Mouse (Mus musculus): ENCODE data around the gene Sytl3.

The Sytl3 gene

DNA sequence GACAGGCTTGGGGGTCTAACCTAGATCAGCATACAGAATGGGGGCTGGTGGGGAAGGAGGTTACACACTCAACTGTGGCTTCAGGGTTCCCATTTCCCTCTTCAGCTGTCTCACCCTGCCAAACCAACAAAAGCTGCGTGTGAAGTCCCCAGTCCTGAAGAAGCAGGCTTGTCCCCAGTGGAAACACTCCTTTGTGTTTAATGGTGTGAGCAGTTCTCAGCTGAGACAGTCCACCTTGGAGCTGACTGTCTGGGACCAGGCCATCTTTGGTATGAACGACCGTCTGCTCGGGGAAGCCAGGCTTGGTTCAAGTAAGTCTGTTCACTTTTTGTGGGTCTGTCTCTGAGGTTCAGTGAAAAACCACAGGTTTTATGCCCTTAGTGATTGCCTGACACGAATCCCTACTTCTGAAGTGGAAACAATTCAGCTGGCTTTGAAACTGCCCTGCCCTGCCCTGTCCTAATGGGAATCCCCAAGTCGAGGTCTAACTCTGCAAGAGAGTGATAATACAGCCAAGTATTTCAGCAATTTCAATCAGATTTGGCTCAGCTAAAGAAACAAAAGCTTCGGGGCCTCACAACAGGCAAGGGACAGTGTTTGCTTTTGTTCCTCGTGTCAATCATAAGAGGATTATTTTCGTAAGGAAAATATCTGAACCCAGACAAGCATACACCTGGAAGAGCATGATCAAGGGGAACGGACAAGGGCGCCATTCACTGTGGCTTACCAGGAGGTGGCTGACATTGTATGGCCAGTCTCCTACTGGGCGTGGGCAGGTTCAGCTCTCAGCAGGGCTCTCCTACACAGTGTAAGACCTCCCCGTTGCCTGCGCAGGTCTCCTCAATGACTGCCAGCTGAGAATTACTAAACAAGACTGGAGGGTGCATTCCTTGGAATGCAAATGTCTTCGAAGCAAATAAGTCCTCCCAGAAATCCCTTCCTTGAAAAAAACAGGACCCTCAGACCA is 77.7 kb downstream of the Sytl3 start:
- DNase-seq (ENCODE audit: low spot score in 2 of 2): no peak

DNA sequence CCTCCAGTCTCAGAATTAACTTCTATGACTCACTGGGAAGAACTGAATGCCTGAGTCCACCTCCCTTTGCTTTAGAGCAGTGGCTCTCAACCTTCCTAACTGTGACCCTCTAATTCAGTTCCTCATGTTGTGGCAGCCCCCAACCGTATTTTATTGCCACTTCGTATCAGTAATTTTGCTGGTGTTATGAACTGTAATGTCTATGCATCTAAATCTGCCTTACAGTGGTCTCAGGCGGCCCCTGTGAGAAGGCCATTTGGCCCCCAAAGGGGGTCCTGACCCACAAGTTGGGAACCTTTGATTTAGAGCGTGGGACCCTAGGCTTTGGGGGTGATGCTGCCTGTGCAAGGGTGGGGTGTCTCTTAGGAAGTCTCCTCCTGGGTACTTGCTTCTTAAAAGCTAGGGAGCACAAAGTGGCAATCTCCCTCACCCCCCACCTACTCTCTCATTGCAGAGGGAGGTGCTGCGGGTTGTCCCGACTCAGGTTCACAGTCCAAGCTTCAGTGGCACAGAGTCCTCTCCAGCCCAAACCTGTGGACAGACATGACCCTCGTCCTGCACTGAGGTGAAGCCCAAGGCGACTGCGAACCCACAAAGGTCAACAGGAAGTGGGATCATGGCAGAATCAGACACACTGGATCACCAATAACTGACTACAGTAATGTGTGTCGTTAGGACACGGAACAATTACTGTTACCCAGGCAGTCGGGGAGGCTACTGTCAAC is 78.5 kb downstream of the Sytl3 start:
- no peak for DNase-seq (ENCODE audit: low spot score in 2 of 2)

DNA sequence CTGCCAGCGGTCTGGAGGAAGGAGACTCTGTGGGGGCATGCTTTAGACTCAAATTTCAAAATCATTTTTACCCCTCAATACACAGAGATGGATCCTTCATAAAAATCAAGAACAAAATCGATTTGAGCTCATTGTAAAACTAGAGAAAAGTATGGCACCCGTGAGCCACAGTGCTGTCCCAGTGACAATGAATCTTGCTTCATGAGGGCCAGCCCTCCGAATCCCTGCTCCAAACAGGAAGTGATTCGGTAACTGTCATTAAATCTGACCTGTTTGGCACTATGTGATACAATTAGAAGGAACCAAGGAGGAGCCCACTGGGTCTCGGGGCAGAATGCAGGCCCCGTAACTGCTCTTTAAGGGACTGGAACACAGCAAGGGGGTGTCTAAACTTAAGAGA is 79.9 kb downstream of the Sytl3 start:
- DNase-seq (ENCODE audit: low spot score in 2 of 2): no peak

DNA sequence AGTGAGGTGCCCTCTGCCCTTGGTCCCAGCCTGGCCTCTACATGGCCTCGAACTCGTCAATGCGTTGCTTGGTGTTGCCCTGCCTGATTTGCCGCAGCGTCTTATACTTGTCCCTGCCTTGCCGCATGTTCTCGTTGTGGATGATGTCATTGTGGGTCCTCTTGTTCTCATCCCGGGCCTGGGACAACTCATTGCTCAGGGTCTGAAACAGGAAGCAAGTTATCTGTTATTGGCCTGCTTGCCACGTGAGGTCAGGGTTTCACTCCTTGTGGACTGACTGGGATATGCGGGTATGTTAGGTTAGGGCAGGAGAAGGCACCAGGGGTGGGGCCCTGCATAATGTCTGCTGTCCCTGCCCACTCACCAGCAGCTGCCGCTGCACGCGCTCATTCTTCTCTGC is 80.4 kb downstream of the Sytl3 start:
- no peak for DNase-seq (ENCODE audit: low spot score in 2 of 2)

DNA sequence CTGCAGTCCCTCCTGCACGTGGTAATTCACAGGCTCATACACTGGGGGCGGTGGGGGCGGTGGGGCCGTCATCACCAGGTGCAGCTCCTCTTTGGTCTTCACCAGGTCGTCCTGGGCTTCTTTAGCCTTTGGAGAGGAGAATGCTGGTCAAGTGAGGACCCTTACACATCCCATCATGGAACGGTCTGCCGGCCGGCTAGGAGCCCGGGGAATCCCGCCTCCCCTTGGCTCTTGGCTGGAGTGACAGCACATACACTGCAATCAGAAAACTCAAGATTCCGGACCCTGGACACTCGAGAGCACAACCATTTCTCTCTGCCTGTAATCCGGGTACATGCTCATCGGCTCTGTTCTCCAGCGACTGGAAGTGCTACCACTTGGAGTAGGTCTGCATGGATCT is 80.9 kb downstream of the Sytl3 start:
- DNase-seq (ENCODE audit: low spot score in 2 of 2): no peak

DNA sequence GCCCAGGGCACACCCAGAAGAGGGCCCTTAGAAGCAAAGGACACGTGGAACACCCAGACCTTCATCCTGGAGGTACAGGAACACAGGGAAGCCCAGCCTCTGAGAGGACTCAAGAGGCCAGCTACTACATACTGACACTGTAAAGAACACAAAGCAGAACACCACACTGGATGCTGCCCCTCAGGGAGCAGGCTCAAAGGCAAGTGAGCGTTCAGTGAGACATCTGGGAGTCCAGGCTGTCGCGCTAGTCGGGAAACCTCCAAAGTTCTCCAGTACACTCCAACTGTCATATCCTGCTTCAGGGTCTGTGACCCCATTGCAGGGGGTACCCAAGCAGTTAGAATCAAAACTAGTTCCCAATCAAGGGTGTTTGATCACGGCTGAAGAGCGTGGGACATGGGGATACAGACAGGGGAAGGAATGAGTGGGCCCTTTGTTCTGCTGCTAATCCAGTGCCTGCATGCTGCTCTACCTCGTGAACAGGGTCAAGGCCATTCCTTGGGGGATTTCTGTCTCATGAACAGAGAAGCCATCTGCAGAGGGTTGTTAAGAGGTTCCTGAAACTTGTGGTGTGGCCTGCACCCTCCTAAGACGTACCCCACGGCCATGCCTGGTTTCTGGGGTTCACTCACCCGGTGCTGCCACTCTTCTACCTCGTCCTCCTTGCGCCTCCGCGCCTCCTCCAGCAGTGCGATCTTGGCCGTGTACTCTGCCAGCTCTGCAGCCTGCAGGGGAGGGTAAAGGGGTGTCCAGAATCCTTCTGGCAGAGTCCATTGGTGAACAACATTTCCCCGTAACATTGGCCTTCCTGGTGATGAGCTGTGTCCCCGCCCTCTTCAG is 81.7 kb downstream of the Sytl3 start:
- no peak for DNase-seq (ENCODE audit: low spot score in 2 of 2)

DNA sequence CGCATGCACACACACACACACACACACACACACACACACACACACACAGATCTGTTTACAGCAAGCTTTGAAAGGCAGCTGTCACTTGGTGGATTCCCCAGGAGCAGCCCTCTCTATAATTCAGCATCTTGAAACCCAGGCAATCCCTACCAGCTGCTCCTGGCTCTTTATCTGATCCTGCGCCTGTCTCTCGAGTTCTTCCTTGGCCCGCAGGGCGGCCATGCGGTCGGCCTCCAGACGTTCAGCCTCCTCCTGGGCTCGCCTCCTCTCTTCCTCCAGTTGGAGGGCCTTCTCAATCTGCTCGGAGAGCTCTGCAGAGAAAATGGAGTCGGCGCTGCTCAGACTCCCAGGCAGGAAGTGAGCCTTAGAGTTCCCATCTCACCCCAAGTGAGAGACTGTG is 82.4 kb downstream of the Sytl3 start:
- DNase-seq (ENCODE audit: low spot score in 2 of 2): no peak

DNA sequence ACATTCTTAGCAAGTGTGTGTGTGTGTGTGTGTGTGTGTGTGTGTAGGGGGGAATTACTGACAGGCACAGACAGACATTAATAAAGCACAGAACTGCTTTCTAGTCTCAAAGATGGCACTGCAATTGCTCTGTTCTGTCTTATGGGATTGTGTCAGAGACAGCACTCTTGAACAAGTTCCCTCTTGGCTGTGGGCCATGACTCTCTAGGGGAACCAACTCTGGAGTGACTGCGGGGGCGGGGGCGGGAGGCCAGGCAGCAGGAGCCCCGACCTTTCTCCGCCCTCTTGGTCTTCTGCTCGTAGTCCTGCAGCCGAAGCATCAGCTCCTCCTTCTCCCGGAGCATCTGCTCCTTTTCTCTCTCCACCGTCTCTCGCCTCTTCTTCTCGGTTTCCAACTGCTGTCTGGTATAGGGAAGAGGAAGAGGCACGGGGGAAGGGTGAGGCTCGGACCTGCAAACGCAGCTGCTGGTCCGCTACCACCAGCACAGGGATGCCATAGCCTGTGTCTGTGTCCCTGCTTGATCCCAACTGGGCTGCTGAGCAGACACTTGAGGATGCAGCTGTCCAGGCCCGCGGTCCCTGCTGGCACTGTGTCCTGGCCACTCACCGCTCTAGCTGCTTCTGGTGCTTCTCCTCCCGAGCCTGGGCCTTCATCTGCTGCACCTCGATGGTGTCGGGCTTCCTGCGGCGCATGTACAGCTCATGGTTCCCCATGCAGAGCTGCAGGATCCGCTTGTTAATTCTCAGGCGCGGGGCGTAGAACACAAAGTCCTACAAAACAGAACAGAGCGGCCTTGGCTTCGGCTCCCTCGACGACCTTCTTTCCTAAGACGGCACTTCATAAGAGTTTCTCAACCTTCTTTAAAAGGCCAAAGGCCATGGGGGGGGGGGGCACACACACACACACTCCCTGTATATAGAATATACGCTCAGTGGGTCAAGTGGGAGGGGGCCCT is 83.5 kb downstream of the Sytl3 start:
- peak in 1 of 2 experiments; percentile 44 for DNase-seq (ENCODE audit: low spot score in 2 of 2)

DNA sequence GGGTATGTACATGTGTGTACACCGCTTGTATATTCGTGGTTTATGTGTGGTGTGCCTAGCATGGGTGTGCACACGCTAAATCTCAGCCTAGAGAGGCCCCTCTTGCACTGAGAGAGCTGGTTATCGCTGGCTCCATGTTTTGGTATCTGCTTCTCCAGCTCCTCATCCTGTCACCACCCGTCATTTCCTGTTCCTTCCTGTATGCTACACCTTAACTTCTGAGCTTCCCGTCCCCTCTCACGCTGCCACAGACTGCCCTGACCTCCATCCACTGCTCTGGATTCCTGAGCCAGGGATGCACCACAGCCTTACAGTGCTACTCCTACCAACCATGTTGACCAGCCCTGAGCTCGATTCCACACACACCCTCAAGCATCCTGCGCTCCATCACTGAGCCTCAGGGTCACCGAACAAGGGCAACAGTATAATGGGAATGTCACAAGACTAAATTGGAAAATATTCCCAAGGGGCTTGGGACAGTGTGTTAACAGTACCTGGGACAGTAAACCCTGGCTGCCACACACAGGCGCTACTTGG is 84.2 kb downstream of the Sytl3 start:
- DNase-seq (ENCODE audit: low spot score in 2 of 2): no peak

DNA sequence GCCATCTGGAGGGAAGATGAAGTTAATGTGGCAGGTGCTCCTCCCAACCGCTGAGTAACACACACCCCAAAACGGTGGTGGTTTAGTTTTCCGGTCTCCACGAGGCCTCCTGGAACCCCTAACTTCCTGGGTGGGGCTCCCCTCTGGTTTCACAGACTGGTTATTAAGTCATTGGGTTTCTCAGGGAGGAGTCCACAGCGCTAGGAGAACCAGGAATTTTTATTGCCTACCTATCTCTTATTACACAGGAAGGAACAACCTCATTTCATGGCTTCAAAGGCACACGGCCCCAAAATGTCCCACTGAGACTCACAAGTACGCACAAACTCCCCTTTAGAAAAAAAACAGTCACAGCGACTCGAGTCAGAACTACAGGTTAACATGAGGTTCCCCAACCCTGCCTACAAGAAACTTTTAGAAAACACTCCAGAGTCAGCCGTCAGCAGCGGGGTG is 84.9 kb downstream of the Sytl3 start:
- peak; percentile 52 to 58 for DNase-seq (ENCODE audit: low spot score in 2 of 2)

DNA sequence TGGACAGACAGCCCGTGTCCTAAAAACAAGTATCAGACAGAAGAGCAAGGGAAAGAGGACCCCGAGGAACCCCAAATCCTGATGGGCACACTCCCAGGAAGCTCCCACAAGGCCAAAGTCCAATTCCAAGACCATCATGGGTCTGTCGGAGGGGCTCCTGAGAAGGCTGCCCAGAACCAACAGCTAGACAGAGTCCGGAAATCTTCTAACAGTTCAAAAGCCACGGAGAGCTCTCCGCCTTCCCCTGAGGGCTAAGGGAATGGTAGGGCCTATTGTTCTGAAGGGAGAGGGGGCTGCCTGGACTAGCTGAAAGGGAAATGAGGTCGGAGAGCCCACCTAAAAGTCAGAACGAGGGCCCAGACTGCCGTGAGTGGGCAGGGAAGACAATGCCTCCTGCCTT is 85.5 kb downstream of the Sytl3 start:
- no peak for DNase-seq (ENCODE audit: low spot score in 2 of 2)

DNA sequence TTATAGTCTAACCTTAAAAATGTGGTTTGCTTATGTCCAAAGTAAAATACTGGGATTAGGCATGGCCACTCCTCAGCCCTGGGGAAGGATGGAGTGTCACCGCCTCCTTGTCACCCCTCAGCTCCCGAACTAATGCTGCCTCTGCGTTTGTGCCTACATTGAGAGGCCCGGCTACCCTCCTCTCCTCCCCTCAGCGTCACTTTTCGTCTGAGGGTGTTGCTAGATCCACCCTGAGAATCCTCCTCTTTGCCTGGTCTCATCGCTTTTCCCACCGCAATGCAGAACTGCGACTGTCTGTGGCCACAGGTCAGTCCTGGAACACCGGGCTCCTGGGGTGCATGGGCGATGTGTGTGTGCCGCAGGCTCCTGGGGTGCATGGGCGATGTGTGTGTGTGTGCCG is 86.0 kb downstream of the Sytl3 start:
- no peak for DNase-seq (ENCODE audit: low spot score in 2 of 2)

DNA sequence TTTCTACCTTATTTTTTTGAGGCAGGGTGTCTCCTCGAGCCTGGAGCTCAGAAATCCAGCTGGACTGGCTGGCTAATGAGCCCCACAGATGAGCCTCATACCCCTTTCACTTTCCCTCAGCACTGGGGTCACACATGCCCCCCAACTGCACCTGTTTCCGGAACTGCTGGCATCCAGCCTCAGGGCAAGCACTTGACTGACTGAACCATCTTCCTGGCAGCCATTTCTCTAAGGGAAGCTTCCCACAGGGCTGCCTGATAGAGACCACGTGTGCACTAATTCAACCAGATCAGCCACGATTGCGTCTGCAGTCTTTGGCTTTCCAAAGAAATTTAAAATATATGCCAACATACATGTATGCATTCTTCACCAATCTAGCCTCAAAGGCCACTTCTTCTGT is 86.6 kb downstream of the Sytl3 start:
- DNase-seq (ENCODE audit: low spot score in 2 of 2): no peak

DNA sequence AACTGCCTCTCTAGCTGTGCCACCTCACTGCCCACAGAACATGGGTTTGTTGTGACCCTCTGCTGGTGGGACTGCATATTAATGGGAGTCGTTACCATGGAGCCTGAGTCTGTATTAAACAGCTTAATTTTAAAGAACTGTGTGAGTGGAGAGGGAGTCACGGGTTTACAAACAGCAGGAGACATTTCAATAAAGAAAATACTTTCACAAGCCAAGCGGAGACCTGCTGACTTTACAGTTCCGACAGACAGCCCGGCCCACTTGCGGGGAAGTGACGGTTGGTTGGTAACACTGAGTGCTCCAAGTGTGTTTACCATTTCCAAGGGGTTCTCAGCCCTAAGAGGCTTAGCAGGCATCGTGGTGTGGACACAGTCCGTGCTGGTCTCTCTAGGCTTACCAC is 87.1 kb downstream of the Sytl3 start:
- DNase-seq (ENCODE audit: low spot score in 2 of 2): no peak

DNA sequence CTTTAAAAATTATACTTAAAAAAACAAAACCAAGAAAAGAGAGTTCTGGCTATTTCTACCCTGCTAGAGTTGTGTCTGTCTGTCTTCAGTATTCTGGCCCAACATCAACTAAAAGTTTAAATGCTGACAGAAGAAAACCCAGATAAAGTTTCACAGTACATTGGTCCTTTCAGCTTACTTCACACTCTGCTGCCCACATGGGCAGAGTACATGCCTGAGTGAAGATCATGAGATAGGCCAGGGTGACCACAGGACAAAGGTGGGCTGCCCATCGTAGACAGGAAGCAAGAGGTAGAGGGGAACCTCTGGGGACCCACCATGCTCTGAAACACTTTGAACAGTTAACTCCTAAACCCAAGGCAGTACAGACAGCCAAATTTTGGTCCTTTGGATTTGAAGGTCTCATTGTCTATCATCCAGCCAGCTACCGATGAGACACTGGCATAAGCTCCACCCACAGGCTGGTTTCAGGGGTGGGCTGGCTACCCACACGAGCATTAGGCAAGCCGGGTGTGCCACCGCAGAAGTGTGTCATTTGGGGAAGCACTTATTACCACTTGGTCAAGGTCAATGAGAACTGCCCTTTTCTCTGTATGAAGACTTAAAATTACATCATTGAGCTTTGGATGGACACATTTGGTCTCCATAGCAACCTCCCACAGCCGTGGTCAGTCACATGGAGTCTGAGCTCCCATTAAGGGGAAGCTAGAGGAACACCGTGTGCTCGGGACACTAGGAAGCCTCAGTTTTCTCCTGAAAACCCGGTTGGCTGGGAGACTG is 87.7 kb downstream of the Sytl3 start:
- peak; percentile 22 to 55 for DNase-seq (ENCODE audit: low spot score in 2 of 2)

DNA sequence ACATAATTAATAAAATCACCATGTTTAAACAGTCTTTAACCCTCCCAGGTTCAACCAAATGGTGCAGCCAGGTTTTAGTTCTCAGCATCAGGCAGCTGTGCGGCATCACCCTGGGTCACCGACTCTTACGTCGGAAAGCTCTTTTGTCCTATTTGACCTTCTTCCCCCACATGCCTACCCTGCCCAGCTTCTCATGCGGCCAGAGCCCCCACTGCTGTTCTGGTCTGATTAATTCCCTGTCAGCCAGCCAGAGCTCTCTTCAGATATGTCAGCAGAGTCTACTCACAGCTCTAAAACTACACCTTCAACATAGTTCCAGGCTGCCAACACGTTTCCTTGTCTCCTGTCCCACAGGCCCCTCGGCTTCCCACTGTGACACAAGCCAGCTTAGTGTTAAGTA is 88.6 kb downstream of the Sytl3 start:
- DNase-seq (ENCODE audit: low spot score in 2 of 2): no peak

DNA sequence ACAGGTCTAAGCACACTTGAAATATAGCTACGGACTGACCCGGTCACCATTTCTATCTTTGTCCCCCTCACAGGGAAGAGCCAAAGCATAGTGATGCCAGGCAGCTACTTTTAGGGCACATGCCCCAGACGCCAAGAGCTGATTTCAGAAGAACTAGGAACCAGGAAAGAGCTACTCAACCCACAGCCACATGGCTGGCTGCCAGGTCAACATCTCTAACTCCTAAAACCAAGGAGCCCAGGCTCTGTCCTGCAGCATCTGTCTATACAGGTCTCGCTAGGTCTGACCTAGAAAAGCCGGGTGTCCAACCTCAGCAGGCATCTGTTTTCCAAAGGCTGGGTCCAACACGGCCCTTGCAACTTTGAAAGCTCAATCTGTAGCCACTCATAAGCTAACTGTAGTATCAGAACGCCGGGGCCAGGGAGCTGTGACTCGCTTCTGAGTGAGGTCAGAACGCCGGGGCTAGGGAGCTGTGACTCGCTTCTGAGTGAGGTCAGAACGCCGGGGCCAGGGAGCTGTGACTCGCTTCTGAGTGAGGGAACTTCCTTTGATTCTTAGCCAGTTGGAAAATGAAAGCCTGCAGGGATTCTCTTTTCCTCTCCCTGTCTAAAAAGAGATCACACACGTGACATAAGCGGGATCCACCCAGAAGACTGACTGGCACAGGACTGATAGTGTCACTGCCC is 90.0 kb downstream of the Sytl3 start:
- no peak for DNase-seq (ENCODE audit: low spot score in 2 of 2)

DNA sequence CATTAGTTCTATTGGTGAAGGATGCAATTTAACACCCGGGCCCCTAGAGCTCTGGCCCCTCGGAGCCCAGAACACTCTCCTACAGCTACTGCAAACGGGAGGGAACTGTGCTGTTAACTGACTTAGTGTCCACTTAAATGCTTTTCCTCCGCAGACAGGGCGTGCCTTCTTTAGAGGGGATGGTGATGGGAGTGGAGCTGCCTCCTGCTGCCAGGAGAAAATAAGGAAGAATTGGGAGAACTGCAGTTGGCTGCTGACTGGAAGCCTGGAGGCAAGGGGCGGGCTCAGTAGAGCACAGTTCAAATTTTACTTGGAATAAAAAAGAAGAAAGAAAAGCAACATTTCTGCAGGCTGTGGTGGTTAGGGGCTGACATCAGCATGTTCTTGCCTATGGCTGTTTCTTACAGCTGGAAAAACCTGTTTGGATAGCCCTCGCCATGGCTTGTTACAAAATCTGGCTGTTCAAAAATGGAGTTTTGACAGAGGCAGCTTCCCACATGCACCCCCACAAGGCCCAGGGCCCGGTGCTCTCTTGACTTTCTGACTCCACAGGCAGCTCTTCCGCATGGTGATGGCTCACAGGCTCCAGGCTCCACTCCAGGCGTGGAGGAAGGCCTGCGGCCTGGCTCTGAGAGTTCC is 92.4 kb downstream of the Sytl3 start:
- DNase-seq (ENCODE audit: low spot score in 2 of 2): no peak

DNA sequence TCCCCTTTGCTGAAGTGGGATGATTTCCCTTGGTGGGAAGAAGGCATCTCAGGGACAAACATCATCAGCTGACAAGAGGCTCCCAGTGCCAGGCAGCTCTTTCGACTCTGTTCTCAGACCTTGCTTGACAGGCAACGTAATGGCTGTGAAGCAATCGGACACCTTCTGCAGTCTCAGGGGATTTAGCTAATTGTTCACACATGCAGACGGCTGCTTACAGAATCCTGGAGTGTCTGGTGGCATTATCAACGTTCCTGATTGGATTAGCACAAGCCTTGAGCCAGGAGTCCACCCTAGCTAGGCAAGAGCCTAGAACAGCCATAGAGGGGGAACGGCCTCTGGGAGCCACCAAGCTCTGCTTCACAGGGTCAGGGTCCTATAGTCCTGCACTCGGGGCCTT is 93.5 kb downstream of the Sytl3 start:
- no peak for DNase-seq (ENCODE audit: low spot score in 2 of 2)
